ENCODE assay signal across 28 mouse cellular contexts in genomic region chr10:82953415-82953814, GRCm38 (mm10). TPM values are rescaled to one million over a fixed set of nuclear protein-coding genes. Genes with fewer than 3 reads are reported as not detected.
DNase-seq lines count a peak whose midpoint lies in the region; ATAC-seq lines count a peak whose summit lies in the region.
"Had no signal": no experiment of that assay in that cellular context is flagged by ENCODE, and none has a peak within 500 bp of the region (broad histone marks: within the 10 kb centered on the region; RNA-seq: fewer than 3 reads in every experiment).

No protein-coding gene starts in this region.

- H3K4me3 ChIP-seq in forebrain, embryonic 16.5 days (replicated peaks; ENCODE audit: low read length), result no peak overlapping the region
- H3K4me3 ChIP-seq: embryonic facial prominence, embryonic 12.5 days; embryonic facial prominence, embryonic 15.5 days; forebrain, embryonic 12.5 days; forebrain, embryonic 15.5 days; hindbrain, embryonic 10.5 days; hindbrain, embryonic 13.5 days; intestine, embryonic 15.5 days had no signal

- DNase-seq in 3T3-L1 (ENCODE audit: low read depth, low spot score) (peak; percentile 23), 416B (ENCODE audit: low read depth) (peak; percentile 71)
- DNase-seq in c-Kit-positive CD71-positive TER-119-positive erythroid progenitor cells, embryonic 14.5 days (ENCODE audit: low spot score), result no peak
- DNase-seq in heart, postnatal 36 days, result no peak
- no peak for DNase-seq in urinary bladder, adult 2 months (ENCODE audit: low spot score)
- DNase-seq: adrenal gland, adult 8-10 months; adrenal gland, postnatal 36 days; B cell, adult 2 months; cerebellum, adult 11 months; cerebellum, adult 2 months; cerebellum, adult 9-11 months; cerebellum, postnatal 25 days; gastrocnemius, postnatal 10 days had no signal

- intact Hi-C loops in heart, postnatal 36 days (cut with DNase I), result no loop called here

- no peak overlapping the region for H3K9ac ChIP-seq in forebrain, embryonic 16.5 days (replicated peaks; ENCODE audit: low read depth, low read length)
- H3K9ac ChIP-seq: embryonic facial prominence, embryonic 12.5 days; embryonic facial prominence, embryonic 15.5 days; forebrain, embryonic 12.5 days; forebrain, embryonic 15.5 days; hindbrain, embryonic 13.5 days; intestine, embryonic 15.5 days had no signal

- no peaks in the 10 kb centered on the region for H3K4me1 ChIP-seq in forebrain, embryonic 16.5 days (replicated peaks; ENCODE audit: control insufficient read depth, insufficient read depth, low read length)
- H3K4me1 ChIP-seq: embryonic facial prominence, embryonic 12.5 days; embryonic facial prominence, embryonic 15.5 days; forebrain, embryonic 12.5 days; forebrain, embryonic 15.5 days; hindbrain, embryonic 13.5 days; intestine, embryonic 15.5 days had no signal

- ATAC-seq in granulocyte monocyte progenitor cell, adult 5-6 weeks (replicated peaks; ENCODE audit: poor library complexity, severe bottlenecking), result peak; percentile 39
- ATAC-seq in megakaryocyte progenitor cell, adult 5-6 weeks (replicated peaks; ENCODE audit: poor library complexity), result peak; percentile 33
- ATAC-seq in forebrain, embryonic 16.5 days, result no peak
- ATAC-seq: activated CD4-positive, CD25-positive, alpha-beta regulatory T cell, adult 4 months; forebrain, embryonic 15.5 days; hindbrain, embryonic 16.5 days; intestine, embryonic 15.5 days had no signal

- H3K9me3 ChIP-seq in forebrain, embryonic 16.5 days (ENCODE audit: control insufficient read depth, low read length), result no peaks in the 10 kb centered on the region
- H3K9me3 ChIP-seq: embryonic facial prominence, embryonic 15.5 days; intestine, embryonic 15.5 days had no signal

- no peaks in the 10 kb centered on the region for H3K36me3 ChIP-seq in forebrain, embryonic 16.5 days (ENCODE audit: control insufficient read depth, insufficient read depth)
- H3K36me3 ChIP-seq: embryonic facial prominence, embryonic 12.5 days; embryonic facial prominence, embryonic 15.5 days; forebrain, embryonic 12.5 days; forebrain, embryonic 15.5 days; G1E; hindbrain, embryonic 10.5 days; hindbrain, embryonic 13.5 days; intestine, embryonic 15.5 days had no signal

- no peak overlapping the region for H3K4me2 ChIP-seq in forebrain, embryonic 16.5 days (ENCODE audit: low read length)
- H3K4me2 ChIP-seq: embryonic facial prominence, embryonic 12.5 days; embryonic facial prominence, embryonic 15.5 days; forebrain, embryonic 12.5 days; forebrain, embryonic 15.5 days; heart, embryonic 11.5 days; hindbrain, embryonic 13.5 days; intestine, embryonic 15.5 days had no signal

- WGBS in forebrain, embryonic 16.5 days, result 93% methylated on average over 4 of the region's 4 CpGs

- H3K27me3 ChIP-seq in forebrain, embryonic 16.5 days (replicated peaks; ENCODE audit: control insufficient read depth, insufficient read depth, low read length), result no peaks in the 10 kb centered on the region
- H3K27me3 ChIP-seq: CH12.LX; embryonic facial prominence, embryonic 12.5 days; embryonic facial prominence, embryonic 15.5 days; forebrain, embryonic 12.5 days; forebrain, embryonic 15.5 days; hindbrain, embryonic 13.5 days; intestine, embryonic 15.5 days had no signal

- no peak overlapping the region for H3K27ac ChIP-seq in forebrain, embryonic 16.5 days (ENCODE audit: low read length)
- H3K27ac ChIP-seq: embryonic facial prominence, embryonic 12.5 days; embryonic facial prominence, embryonic 15.5 days; forebrain, embryonic 12.5 days; forebrain, embryonic 15.5 days; hindbrain, embryonic 10.5 days; hindbrain, embryonic 13.5 days; intestine, embryonic 15.5 days had no signal

RNA-seq across cellular contexts. Expression of gene Chst11, which starts 31.9 kb away (rescaled TPM):
- 12.5 and 15.3 TPM in 2 replicates for total RNA-seq in granulocyte monocyte progenitor cell, adult 5-6 weeks (2014; fragmentation: Nextera tagmentation)
- total RNA-seq in granulocyte monocyte progenitor cell, adult 5-6 weeks (2017), result 20.8 TPM in 2 replicates
- 19.2 and 20.0 TPM in 2 replicates for total RNA-seq in megakaryocyte progenitor cell, adult 5-6 weeks (2015)
- 20.4 and 22.2 TPM in 2 replicates for total RNA-seq in megakaryocyte progenitor cell, adult 5-6 weeks (2017)
- 3.4 TPM in 2 replicates for polyA plus RNA-seq in forebrain, embryonic 16.5 days (2015; fragmentation: Nextera tagmentation; extraction: Ambion mirVana)
- 1 to 10 TPM; 2.8 to 3.2 TPM for total RNA-seq in heart, postnatal 36 days (2021)
- 6.1 and 8.2 TPM in 2 replicates for polyA plus RNA-seq in urinary bladder, adult 2 months (2012; rRNA removed)

Comparison
In these comparisons a context has a peak if more than half of its experiments do, and no peak if none do; other contexts are left out.
1. DNase-seq: peak in 3T3-L1 (single experiment) and 416B (single experiment); none in c-Kit-positive CD71-positive TER-119-positive erythroid progenitor cells, embryonic 14.5 days (single experiment), heart, postnatal 36 days (0 of 2) and urinary bladder, adult 2 months (single experiment).